Mouse (Mus musculus) stomach, postnatal 0 days (tissue): ENCODE results near the gene Cmc2.

Experiments used
- CTCF ChIP-seq: IDR thresholded peaks from 2 replicates; pipeline ENCODE4 v1.5.1; 2016; ENCODE audit warnings: antibody characterized with exemption, low read depth, mild to moderate bottlenecking, moderate library complexity
- EP300 ChIP-seq: optimal IDR thresholded peaks from 2 replicates; pipeline ENCODE3; 2016; ENCODE audit warnings: antibody characterized with exemption

GRCm38 (mm10) chr8:116866118-116866903 lies 54.9 kb downstream of the Cmc2 start:
- peak; percentile 69 for TF ChIP-seq CTCF
- no peak for TF ChIP-seq EP300
